Mouse (Mus musculus) kidney, embryonic 15.5 days (tissue): ENCODE results near the gene Ints2. TPM values are rescaled to one million over a fixed set of nuclear protein-coding genes. Genes with fewer than 3 reads are reported as not detected.
"Not testable (repeated sequence)": the region's sequence is repeated elsewhere in the genome, so short reads cannot be mapped to it uniquely, and the experiment has no call there.

Experiments used
- ATAC-seq: fragments of 200-750 bp; cut with Nextera tagmentation; replicated peaks from 2 replicates; pipeline ENCODE4 v1.8.0; 2017; ENCODE audit warnings: moderate TSS enrichment; ENCODE audit not compliant: low FRiP score
- H3K27ac ChIP-seq: fragments of 300-500 bp; sonication (generic); 2 replicates; pipeline ENCODE4 v1.5.1; 2015; ENCODE audit warnings: mild to moderate bottlenecking, inconsistent platforms
- H3K27me3 ChIP-seq: fragments of 300-500 bp; sonication (generic); 2 replicates; pipeline ENCODE4 v1.6.1; 2015; ENCODE audit warnings: inconsistent platforms
- H3K36me3 ChIP-seq: fragments of 300-500 bp; sonication (generic); 2 replicates; pipeline ENCODE4 v1.6.1; 2015; ENCODE audit warnings: inconsistent platforms
- H3K4me1 ChIP-seq: fragments of 300-500 bp; sonication (generic); 2 replicates; pipeline ENCODE4 v1.6.1; 2015; ENCODE audit warnings: inconsistent platforms
- H3K4me2 ChIP-seq: fragments of 300-500 bp; sonication (generic); 2 replicates; pipeline ENCODE4 v1.6.1; 2015; ENCODE audit warnings: moderate library complexity, mild to moderate bottlenecking, inconsistent platforms
- H3K4me3 ChIP-seq: fragments of 300-500 bp; sonication (generic); replicated peaks from 2 replicates; pipeline ENCODE4 v1.5.1; 2015; ENCODE audit warnings: mild to moderate bottlenecking, inconsistent platforms
- H3K9ac ChIP-seq: fragments of 300-500 bp; sonication (generic); 2 replicates; pipeline ENCODE4 v1.6.1; 2015; ENCODE audit warnings: mild to moderate bottlenecking, inconsistent platforms
- H3K9me3 ChIP-seq: fragments of 300-500 bp; sonication (generic); replicated peaks from 2 replicates; pipeline ENCODE4 v1.6.1; 2016; ENCODE audit warnings: inconsistent platforms
- WGBS: fragments of 180-500 bp; shearing (Covaris S2); methylation state at CpG from one replicate; pipeline ENCODE4 v1.1.7; 2015; ENCODE audit warnings: mixed read lengths; 5-methylcytosine and 5-hydroxymethylcytosine counted together
- polyA plus RNA-seq: library from polyadenylated mRNA; unstranded; fragments of >200 nt; fragmentation: Nextera tagmentation; extraction: Ambion mirVana; gene quantifications from 2 replicates; pipeline ENCODE4 v1.2.1, GENCODE M21; 2015

Ints2 gene
- polyA plus RNA-seq, result 30.5 and 36.1 TPM in 2 replicates

DNA sequence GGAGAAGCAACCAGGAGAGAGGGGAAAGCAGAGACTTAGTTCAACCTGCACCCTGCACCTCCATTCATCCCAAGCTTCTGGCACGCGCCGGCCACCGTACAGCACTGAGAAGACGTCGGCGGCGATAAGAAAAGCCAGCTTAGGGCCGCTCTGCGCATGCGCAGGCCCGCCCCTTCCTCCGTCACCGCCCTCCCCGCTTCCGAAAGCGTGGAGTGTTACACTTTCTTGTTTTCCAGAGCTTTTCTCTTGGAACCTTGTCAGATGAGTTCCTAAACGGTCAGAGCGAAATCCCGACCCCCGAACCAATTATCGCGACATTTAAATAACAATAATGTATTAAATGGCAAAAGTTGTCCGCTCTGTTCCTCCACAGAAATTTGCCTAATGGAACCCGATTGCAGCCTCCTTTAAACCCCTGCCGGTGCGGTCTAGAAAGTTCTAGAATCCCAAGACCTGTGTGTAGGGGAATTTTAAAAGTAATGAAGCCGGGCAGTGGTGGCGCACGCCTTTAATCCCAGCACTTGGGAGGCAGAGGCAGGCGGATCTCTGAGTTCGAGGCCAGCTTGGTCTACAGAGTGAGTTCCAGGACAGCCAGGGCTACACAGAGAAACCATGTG lies at the start of gene Ints2:
Gene Ints2 (minus strand): TSS at position 116 of the 617 bp plus-strand sequence.
- 8% methylated on average over 32 of the region's 32 CpGs for WGBS
- no peaks in the 10 kb centered on the region for H3K27me3 ChIP-seq
- H3K27ac ChIP-seq, result peak within 1 kb of the TSS; percentile 87
- H3K4me3 ChIP-seq, result peak within 1 kb of the TSS; percentile 69
- H3K9me3 ChIP-seq, result no peaks in the 10 kb centered on the region
- H3K4me2 ChIP-seq, result peak within 1 kb of the TSS; percentile 63
- ATAC-seq, result peak; percentile 90
- H3K36me3 ChIP-seq, result peaks cover 23% of the 10 kb centered on the region
- peaks cover 13% of the 10 kb centered on the region for H3K4me1 ChIP-seq
- peak within 1 kb of the TSS; percentile 80 for H3K9ac ChIP-seq

- H3K27ac ChIP-seq, H3K9ac ChIP-seq, H3K4me2 ChIP-seq, H3K4me3 ChIP-seq, H3K9me3 ChIP-seq, ATAC-seq, H3K27me3 ChIP-seq, H3K4me1 ChIP-seq: not testable (repeated sequence)
- peaks cover 60% of the 10 kb centered on the region for H3K36me3 ChIP-seq
- WGBS, result 93% methylated on average over 10 of the region's 10 CpGs
These were observed 34.8 kb upstream of the Ints2 start for GRCm38 (mm10) chr11:86292201-86292600.

GRCm38 (mm10) chr11:86291714-86292113 lies 34.3 kb upstream of the Ints2 start:
- Histone ChIP-seq H3K4me3 (no peak overlapping the region), H3K36me3 (peaks cover 55% of the 10 kb centered on the region), H3K4me2 (no peak overlapping the region), H3K4me1 (no peaks in the 10 kb centered on the region), H3K9ac (no peak overlapping the region), H3K9me3 (no peaks in the 10 kb centered on the region), H3K27ac (no peak overlapping the region), H3K27me3 (no peaks in the 10 kb centered on the region)
- no peak for ATAC-seq
- 94% methylated on average over 6 of the region's 6 CpGs for WGBS

GRCm38 (mm10) chr11:86285729-86286128 lies 28.4 kb upstream of the Ints2 start:
- no peaks in the 10 kb centered on the region for H3K9me3 ChIP-seq
- ATAC-seq, result no peak
- peaks cover 78% of the 10 kb centered on the region for H3K36me3 ChIP-seq
- no peak overlapping the region for H3K4me3 ChIP-seq
- 92% methylated on average over 8 of the region's 8 CpGs for WGBS
- H3K4me1 ChIP-seq, result no peaks in the 10 kb centered on the region
- no peaks in the 10 kb centered on the region for H3K27me3 ChIP-seq
- H3K4me2 ChIP-seq, result no peak overlapping the region
- no peak overlapping the region for H3K9ac ChIP-seq
- H3K27ac ChIP-seq, result no peak overlapping the region

DNA sequence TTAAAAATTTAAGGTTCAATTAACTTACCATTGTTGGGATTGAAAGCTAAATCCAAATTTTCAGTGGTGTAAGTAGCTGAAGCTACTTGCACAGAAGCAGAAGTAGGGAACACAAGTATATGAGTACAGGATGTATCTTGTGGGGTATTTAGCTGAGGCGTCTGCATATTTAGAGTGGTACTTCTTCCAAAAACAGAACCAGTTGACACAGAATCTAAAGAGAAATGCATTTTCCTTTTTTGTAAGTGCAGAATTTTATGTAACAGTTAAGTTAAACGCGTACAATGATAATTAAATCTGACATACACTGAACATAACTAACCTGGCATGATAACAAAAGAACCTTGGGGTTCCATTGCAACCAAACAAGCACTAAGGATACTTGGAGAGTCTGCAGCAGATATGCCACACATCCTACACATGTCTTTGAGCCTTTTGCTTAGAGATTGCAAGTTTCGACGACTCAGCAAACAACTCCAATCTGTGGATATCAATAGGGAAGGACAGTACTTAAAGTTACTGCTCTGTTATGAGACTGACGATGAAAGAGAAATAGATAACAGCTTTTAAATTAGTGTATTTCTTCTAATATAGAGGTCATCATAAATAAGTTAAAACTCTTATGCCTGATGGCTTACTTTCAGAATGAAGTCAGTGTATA lies 21.2 kb upstream of the Ints2 start:
- no peaks in the 10 kb centered on the region for H3K9me3 ChIP-seq
- H3K27ac ChIP-seq, result no peak overlapping the region
- H3K27me3 ChIP-seq, result no peaks in the 10 kb centered on the region
- no peak overlapping the region for H3K4me3 ChIP-seq
- peaks cover 87% of the 10 kb centered on the region for H3K36me3 ChIP-seq
- WGBS, result 96% methylated on average over 6 of the region's 6 CpGs
- no peak overlapping the region for H3K4me2 ChIP-seq
- no peak overlapping the region for H3K9ac ChIP-seq
- ATAC-seq, result no peak
- no peaks in the 10 kb centered on the region for H3K4me1 ChIP-seq

DNA sequence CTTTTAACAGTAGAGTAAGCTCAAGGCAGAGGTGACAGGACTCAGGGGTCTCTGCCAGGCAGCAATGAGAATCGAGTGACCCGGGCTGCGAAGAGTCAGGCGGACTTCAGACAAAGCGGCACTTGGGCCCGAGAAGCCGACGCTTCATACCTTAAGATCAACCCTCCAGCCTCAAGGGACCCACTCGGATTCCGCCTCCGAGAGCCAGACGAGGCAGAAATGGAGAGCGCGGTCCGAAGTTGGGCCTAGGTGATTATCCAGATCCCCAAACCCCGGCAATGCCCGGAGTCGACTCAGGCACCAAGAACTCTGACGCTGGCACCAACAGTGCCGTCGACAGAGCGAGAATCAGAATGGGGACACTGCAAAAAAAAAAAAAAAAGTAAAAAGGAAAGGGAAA lies 321 bp downstream of the Ints2 start:
- no peaks in the 10 kb centered on the region for H3K27me3 ChIP-seq
- peak overlapping the region; percentile 87 for H3K27ac ChIP-seq
- H3K4me2 ChIP-seq, result peak overlapping the region; percentile 63
- WGBS, result 0% methylated on average over 22 of the region's 22 CpGs
- H3K36me3 ChIP-seq, result peaks cover 27% of the 10 kb centered on the region
- ATAC-seq, result peak; percentile 27; the same call in 1 of the 2 replicates
- peak overlapping the region; percentile 69 for H3K4me3 ChIP-seq
- H3K4me1 ChIP-seq, result peaks cover 13% of the 10 kb centered on the region
- H3K9ac ChIP-seq, result peak overlapping the region; percentile 80
- H3K9me3 ChIP-seq, result no peaks in the 10 kb centered on the region

DNA sequence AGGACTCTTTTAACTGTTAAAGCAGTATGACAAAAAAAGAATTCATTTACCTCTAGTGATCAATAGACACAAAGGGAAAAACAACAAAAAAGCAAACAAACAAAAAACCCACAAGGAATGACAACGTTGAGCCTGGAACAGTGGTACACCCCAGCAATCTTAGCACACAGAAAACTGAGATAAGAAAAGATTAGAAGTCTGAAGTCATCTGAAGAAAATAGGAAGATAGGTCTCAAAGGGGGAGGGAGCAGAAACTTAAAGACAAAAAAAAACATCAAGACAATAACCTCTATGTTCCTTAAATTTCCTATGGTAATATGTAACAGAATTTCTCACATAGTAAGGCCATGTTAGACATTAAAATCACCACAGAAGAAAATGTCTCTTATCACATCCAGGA lies 4.0 kb downstream of the Ints2 start:
- H3K9me3 ChIP-seq, result no peaks in the 10 kb centered on the region
- H3K27me3 ChIP-seq, result no peaks in the 10 kb centered on the region
- peaks cover 13% of the 10 kb centered on the region for H3K4me1 ChIP-seq
- H3K4me2 ChIP-seq, result no peak overlapping the region
- H3K9ac ChIP-seq, result no peak overlapping the region
- ATAC-seq, result no peak
- 94% methylated on average over 1 of the region's 1 CpGs for WGBS
- H3K27ac ChIP-seq, result no peak overlapping the region
- H3K4me3 ChIP-seq, result no peak overlapping the region
- H3K36me3 ChIP-seq, result peaks cover 60% of the 10 kb centered on the region

DNA sequence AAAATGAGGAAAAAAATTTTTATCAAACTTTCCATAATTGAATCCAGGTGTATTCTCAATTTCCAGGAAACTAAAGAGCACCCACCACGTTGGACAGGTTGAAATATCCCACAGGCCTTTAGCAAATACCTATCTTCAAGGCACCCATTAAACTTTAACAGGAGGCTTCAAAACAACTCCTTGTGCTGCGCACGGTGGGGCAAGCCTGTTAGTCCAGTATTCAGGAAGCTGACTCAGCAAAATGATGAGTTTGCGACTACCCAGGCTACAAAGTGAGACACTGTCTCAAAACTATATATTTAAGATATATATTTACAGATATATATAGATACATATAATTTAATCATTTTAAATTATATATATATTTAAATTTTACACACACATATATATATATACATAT lies 24.9 kb downstream of the Ints2 start:
- Histone ChIP-seq H3K27ac (no peak overlapping the region), H3K36me3 (peaks cover 79% of the 10 kb centered on the region)

DNA sequence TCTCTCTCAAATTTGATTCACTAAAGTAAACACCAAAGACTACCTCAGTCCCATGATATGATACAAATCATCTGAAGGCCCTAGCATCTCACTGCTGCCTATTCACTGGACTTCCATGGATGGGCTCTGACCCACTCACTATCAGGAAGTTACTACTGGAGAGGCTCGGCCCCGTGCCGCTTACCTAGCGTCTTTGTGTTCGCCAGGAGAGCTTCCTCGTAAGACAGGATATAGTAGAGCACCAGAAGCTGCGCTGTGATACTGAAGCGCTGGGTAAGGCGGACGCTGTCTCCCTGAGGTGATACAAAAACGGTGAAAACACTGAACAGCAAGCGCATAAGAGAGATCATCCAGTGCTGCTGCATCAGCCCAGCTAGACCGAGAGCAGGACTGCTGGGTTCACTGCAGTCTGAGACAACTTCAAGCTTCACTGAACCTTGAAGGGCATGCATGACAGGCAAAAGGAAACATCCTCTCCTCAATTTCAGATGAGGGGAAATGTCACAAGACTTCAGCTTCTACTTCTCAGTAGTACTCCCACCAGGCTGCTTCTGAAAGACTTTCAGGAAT lies 25.5 kb downstream of the Ints2 start:
- H3K27me3 ChIP-seq, result no peaks in the 10 kb centered on the region
- ATAC-seq, result 0 out of 2 replicates have a peak, but pooled peaks have one; percentile 49
- no peak overlapping the region for H3K9ac ChIP-seq
- WGBS, result 90% methylated on average over 13 of the region's 13 CpGs
- H3K4me2 ChIP-seq, result no peak overlapping the region
- H3K36me3 ChIP-seq, result peaks cover 80% of the 10 kb centered on the region
- no peaks in the 10 kb centered on the region for H3K9me3 ChIP-seq
- H3K4me1 ChIP-seq, result peaks cover 5% of the 10 kb centered on the region; the same call in 1 of the 2 replicates
- H3K27ac ChIP-seq, result peak overlapping the region; percentile 52; the same call in 1 of the 2 replicates
- H3K4me3 ChIP-seq, result no peak overlapping the region

More for the DNA sequence above, 24.9 kb downstream of the Ints2 start:
- Histone ChIP-seq H3K4me3 (no peak overlapping the region), H3K9ac (no peak overlapping the region), H3K9me3 (no peaks in the 10 kb centered on the region), H3K4me2 (no peak overlapping the region), H3K27me3 (no peaks in the 10 kb centered on the region), H3K4me1 (peaks cover 5% of the 10 kb centered on the region; the same call in 1 of the 2 replicates)
- WGBS, result 61% methylated on average over 4 of the region's 4 CpGs
- no peak for ATAC-seq

- WGBS, result 85% methylated on average over 8 of the region's 8 CpGs
- H3K9ac ChIP-seq, result no peak overlapping the region
These were observed 30.7 kb downstream of the Ints2 start for GRCm38 (mm10) chr11:86226646-86227180.

DNA sequence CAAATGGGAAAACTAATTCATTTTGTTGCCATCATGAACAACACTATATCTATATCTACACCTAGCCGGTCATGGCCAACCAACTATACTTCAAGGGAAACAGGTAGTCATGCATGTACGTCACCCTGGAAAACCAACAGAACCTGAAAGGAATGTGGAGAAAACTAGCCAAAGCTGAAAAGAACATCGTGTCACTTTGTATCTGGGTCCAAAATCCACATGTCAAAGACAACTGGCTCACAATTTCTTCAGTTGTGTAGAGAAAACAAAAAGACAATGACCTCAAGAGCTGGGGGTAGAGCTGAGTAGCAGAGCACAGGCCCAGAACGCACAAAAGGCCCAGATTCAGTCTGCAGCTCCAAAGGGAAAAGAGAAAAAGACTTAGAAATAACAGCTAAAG lies 31.6 kb downstream of the Ints2 start:
- H3K9ac ChIP-seq, result no peak overlapping the region
- H3K4me3 ChIP-seq, result no peak overlapping the region
- H3K27ac ChIP-seq, result no peak overlapping the region
- no peaks in the 10 kb centered on the region for H3K4me1 ChIP-seq
- 87% methylated on average over 4 of the region's 4 CpGs for WGBS
- no peaks in the 10 kb centered on the region for H3K9me3 ChIP-seq
- H3K36me3 ChIP-seq, result peaks cover 80% of the 10 kb centered on the region
- no peak for ATAC-seq
- no peak overlapping the region for H3K4me2 ChIP-seq
- H3K27me3 ChIP-seq, result no peaks in the 10 kb centered on the region

More at GRCm38 (mm10) chr11:86226646-86227180, 30.7 kb downstream of the Ints2 start:
- ATAC-seq, result no peak
- H3K4me1 ChIP-seq, result peaks cover under 1% of the 10 kb centered on the region; the same call in 1 of the 2 replicates
- H3K4me2 ChIP-seq, result no peak overlapping the region
- no peaks in the 10 kb centered on the region for H3K9me3 ChIP-seq
- H3K27ac ChIP-seq, result no peak overlapping the region
- H3K36me3 ChIP-seq, result peaks cover 83% of the 10 kb centered on the region
- no peaks in the 10 kb centered on the region for H3K27me3 ChIP-seq
- no peak overlapping the region for H3K4me3 ChIP-seq

GRCm38 (mm10) chr11:86211803-86212202 lies 45.6 kb downstream of the Ints2 start:
- ATAC-seq, result no peak
- Histone ChIP-seq H3K36me3 (peaks cover 78% of the 10 kb centered on the region), H3K4me2 (no peak overlapping the region), H3K4me1 (no peaks in the 10 kb centered on the region), H3K9ac (no peak overlapping the region), H3K27me3 (no peaks in the 10 kb centered on the region), H3K27ac (no peak overlapping the region), H3K4me3 (no peak overlapping the region), H3K9me3 (no peaks in the 10 kb centered on the region)
- WGBS, result 50% methylated on average over 1 of the region's 1 CpGs
